Mouse (Mus musculus): ENCODE measurements around the gene Nptxr. TPM values are rescaled to one million over a fixed set of nuclear protein-coding genes. Genes with fewer than 3 reads are reported as not detected.

Gene Nptxr
- total RNA-seq, 2 experiments from 2014 or later = 17.2 to 17.3 TPM

GRCm38 (mm10) chr15:79792455-79792854, 12.1 kb downstream of the Nptxr start:
- no peak for DNase-seq (ENCODE audit: low spot score in 2 of 2)

- peak; percentile 28 to 31 for DNase-seq (ENCODE audit: low spot score in 2 of 2)
Observed at GRCm38 (mm10) chr15:79791502-79791901, 13.1 kb downstream of the Nptxr start.

GRCm38 (mm10) chr15:79790905-79791304, 13.7 kb downstream of the Nptxr start:
- DNase-seq (ENCODE audit: low spot score in 2 of 2) = no peak

DNA sequence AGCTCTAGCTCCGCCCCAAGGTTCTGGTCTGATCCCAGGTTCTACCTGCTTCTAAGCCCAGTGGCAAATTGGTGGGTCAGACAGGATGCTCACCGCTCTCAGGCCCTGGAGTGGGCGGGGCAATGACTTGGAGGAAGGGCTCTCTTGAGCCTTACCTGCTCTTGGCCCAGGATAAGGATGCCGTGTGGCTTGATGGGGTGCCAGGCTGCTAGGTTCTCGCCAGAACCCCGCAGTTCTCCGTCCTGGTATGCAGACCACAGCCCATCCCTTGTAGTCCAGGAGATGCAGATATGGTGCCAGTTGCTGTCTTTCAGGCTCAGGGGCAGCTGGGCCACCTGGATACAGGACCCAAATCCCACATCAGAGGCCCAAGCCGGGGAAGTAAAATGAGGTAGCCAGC, 14.5 kb downstream of the Nptxr start:
- DNase-seq (ENCODE audit: low spot score in 2 of 2) = no peak

- no peak for DNase-seq (ENCODE audit: low spot score in 2 of 2)
Observed at GRCm38 (mm10) chr15:79787815-79788214, 16.8 kb downstream of the Nptxr start.

- no peak for DNase-seq (ENCODE audit: low spot score in 2 of 2)
Observed at GRCm38 (mm10) chr15:79785056-79785455, 19.5 kb downstream of the Nptxr start.

DNA sequence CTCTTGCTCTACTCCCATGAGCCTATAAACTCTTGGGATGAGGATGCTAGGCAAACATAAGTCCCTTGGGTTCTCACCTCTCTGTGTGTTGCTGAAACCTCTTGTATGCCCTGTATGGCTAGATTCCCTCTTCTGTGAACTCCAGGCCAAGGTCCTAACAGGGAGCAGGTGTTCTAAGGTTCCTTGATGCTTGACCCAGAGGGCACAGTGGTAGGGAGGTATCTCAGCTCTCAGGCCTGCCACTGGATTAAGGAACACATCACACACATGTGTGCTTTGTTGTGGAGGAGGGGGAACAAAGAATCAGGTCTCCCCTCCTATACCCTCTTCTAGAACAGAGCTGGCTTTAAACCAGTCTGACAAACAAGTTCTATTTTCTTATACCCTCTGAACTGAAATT, 26.8 kb downstream of the Nptxr start, which contains the start of gene Dnal4:
Gene Dnal4 (minus strand): TSS at position 101 of the 400 bp plus-strand sequence.
- DNase-seq (ENCODE audit: low spot score in 2 of 2) = no peak

- no peak for DNase-seq (ENCODE audit: low spot score in 2 of 2)
Observed at GRCm38 (mm10) chr15:79775662-79776061, 28.9 kb downstream of the Nptxr start.

DNA sequence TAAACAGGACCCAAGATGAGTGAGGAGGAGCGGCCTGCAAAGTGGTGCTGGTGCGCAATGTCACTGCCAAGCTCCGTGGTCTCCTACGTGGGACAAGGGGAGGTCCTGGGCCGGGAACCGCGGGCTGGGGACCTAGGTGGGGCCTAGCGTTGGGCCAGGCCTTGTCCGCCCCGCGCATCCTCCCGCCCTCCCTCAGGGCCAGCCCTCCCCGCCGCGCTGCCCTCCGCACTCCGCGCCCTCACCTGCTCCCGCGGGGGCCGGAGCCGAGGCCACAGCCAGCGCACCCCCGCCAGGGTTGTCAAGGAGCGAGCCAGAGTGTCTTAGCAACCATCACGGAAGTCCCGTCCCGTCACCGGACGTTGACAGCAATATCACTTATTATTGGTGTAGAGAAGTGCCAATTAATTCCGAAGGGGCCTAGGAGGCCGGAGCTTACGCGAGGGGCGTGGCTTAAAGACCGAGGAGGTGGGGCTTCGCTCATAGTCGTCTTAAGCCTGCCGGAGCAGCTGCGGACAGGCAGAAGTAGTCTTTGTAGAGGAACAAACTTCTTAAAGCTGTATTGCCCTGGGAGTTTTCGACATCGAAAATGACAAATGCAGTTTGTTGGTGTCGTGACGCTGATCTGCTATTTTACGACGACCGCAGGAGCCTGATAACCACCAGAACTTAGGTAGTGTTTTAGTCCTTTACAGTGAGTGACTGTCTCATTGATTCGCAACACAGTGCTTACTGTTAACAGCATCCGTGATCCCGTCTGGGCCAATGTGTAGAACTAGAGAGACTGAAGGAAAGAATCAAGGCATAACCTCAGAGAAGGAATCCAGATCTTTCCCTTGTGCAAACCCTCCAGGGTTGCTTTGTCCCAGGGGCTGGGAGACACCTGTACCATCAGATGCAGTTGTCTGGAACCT, 30.2 kb downstream of the Nptxr start:
- DNase-seq (ENCODE audit: low spot score in 2 of 2) = peak; percentile 71 to 90

DNA sequence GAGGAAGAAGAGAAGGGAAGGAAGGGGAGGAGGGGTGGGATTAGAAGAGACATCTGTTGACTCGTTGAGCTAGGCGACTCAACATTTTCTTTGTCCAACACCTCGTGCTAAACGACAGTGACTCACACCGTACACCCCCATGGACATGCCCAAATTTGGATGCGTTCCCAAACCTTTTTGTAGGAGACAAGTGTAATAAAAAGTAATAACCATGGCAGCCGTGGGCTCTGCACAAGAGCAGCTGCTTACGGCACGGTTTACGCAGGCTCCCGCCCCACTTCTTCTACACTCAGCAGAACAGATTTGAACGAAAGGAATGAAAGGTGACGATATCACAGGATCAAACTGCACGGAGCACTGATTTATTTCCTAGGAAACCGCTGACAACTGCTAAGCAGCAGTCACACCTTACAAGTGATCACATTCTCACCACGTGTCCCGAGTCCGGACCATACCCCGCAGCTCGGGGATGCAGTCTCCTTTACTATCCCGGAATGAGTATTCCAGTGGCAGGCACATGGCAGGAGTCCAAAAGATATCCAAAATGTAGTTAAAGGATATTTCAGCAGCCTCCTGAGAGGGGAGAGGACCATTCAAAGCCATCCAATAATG, 33.8 kb downstream of the Nptxr start:
- DNase-seq (ENCODE audit: low spot score in 2 of 2) = no peak

DNA sequence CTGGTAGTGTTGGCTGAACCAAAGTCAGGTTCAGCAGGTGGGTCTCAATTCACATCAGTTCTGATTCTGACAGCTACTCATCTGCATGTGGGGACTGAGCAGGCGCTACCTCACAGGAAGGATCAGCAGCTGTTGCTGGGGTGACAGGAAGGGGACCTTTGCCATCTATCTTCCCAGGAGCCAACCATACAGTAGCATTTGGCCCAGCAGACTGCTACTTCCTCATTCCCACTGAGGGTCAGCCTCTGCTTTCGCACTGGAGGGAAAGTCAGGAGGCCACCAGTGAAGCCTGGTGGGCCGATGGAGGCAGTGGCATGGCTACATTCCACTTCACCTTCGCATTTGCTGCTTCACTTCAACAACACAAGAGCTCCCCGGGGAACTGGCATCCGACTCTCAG, 36.3 kb downstream of the Nptxr start:
- no peak for DNase-seq (ENCODE audit: low spot score in 2 of 2)

DNA sequence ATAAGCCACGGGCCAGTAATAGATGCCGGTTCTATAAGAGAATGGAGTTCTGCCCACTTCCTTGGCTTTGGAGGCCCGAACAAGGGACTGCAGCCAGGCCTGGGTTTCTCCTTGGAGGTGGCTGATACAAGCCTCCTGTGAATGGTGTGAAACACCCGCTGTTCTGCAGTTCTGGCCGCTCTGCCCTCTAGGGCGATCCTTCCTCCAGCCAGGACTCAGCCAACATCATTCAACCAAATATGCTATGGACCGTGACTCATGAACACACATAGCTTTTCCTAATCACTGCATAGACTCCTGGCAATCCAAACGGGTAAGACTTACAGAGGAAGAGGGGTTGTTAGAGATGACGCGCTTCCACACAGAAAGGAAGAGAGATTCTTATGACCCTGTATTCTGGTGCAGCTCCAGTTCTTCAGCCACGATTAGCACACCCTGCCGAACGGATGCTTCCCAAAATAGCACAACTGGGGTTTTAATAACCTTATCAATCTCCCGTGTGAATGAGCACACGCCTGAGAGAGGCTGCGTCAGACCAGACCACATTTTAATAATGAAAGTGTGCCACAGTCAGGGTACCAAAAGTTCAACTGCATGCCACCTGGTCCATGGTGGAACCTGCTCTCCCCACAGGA, 37.1 kb downstream of the Nptxr start:
- DNase-seq (ENCODE audit: low spot score in 2 of 2) = no peak

DNA sequence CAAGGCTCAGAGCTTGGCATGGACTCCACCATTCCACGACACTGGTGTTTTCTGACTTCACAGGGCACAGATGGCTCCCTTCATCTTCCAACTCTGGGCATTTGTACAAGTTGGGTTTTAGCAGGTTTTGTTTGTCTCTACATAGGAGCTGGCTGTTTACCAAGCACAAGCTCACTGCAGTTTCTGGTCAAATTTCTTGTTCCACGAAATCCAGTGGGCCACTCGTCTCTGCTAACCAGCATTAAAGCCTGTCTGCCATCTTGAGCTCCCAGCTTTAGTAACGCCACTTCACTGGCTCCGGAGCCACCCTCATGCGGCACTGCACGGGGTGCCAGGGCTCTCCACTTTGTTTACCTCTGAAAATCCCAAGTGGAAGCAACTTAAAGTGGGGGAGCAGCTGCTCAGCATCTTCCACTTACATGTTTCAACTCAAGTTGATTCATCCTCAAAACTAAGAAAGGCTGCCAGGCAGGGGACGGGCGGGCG, 37.9 kb downstream of the Nptxr start:
- DNase-seq (ENCODE audit: low spot score in 2 of 2) = no peak

DNA sequence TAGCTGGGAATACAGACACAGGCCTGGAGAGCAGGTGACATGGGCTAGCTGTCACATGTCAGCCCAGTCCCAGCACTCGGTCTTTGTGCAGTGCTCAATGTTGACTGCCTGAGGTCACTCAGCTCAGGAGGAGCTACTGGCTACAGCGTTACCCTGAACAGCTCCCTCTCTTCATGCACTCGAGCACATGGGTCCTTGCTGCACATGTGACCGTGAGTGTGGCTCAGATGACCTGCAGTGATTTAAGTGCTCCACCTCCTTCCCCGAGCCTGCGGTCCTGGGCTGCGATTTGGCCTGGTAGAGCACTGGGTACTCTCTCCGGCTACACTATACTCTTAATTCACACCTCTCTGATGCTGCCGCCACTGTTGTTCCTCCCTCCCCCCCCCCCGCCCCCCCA, 38.4 kb downstream of the Nptxr start:
- no peak for DNase-seq (ENCODE audit: low spot score in 2 of 2)

DNA sequence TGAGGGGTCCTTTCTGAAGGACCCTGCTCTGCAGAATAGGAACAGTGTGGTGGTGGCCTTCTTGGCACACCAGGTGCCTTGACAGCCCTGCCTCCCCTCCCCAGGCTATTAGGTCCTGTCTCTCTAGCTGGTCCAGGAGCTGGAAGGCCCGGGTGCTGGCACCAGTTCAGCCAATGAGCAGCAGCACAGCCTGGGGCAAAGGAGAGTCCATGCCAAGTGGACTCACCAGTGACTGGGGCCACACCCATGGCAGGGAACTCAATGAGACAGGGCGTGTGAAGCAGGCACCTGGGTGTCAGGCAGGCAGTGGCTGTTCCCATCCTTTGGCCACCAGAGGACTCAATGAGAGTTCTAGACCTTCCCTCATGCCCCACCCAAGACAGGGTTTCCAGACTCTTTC, 39.2 kb downstream of the Nptxr start:
- no peak for DNase-seq (ENCODE audit: low spot score in 2 of 2)

- DNase-seq (ENCODE audit: low spot score in 2 of 2) = no peak
Observed at GRCm38 (mm10) chr15:79764539-79765267, 39.9 kb downstream of the Nptxr start.

- DNase-seq (ENCODE audit: low spot score in 2 of 2) = no peak
Observed at GRCm38 (mm10) chr15:79763601-79764246, 40.8 kb downstream of the Nptxr start.

GRCm38 (mm10) chr15:79763001-79763400, 41.6 kb downstream of the Nptxr start:
- DNase-seq (ENCODE audit: low spot score in 2 of 2) = no peak

DNA sequence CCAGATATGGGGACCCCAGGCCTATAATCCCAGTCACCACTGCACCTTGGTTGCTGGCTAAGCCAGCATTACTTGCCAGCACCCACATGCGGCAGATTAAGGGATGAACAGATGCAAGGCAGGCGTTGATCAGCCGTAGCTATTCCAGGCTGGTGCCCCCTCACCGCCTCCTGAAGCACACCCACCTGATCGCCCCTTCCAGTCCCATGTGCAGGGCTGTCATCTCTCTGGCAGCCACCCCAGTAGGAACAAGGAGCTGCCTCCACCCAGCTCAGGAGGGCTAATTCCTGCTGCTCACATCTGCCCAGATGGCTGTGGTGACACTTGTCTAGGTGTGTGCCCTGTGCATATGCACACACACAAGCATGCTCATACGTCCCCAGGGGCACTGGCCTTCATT, 43.6 kb downstream of the Nptxr start:
- no peak for DNase-seq (ENCODE audit: low spot score in 2 of 2)

- DNase-seq (ENCODE audit: low spot score in 2 of 2) = no peak
Observed at GRCm38 (mm10) chr15:79757118-79757517, 47.4 kb downstream of the Nptxr start.

Data from adrenal gland, postnatal 4 days (tissue).